Mouse (Mus musculus) liver, embryonic 14.5 days (tissue): Measurements from ENCODE around the gene Hdac4.

Experiments
- CTCF ChIP-seq: IDR thresholded peaks from 2 replicates; pipeline ENCODE4 v1.5.1; 2016; ENCODE audit warnings: antibody characterized with exemption, low read depth, control low read depth
- EP300 ChIP-seq: IDR thresholded peaks from 2 replicates; pipeline ENCODE4 v1.6.1; 2016; ENCODE audit warnings: antibody characterized with exemption, low read depth

DNA sequence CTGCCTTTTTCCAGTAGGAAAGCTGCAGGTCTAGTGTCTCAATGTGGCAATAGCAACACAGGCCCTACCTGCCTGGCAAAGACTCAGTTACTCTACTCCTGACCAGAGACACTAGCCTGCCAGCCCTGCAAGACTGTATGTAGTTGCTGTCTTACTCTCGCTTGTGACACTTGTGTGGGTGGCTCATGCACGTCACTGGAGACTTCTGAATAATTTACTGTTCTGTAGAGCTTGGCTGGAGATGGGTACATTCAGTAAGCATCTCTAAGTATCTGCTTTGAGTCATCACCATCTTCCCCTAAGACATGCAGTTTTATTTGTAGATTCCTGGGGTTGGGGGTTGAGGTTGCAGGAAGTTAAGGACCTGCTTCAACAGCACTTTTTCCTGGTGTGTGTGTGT, 252.9 kb downstream of the Hdac4 start:
- TF ChIP-seq CTCF (no peak), EP300 (no peak)
